Mouse (Mus musculus) lung, adult 2 months (tissue): ENCODE measurements around the gene Hist2h3c1.

Experiments used
- CTCF ChIP-seq: fragments of 200-500 bp; IDR thresholded peaks from 2 replicates; pipeline ENCODE4 v1.5.1; 2011; ENCODE audit warnings: mild to moderate bottlenecking, low read length, control low read depth; ENCODE audit not compliant: insufficient read depth
- POLR2A ChIP-seq: fragments of 200-500 bp; IDR thresholded peaks from 2 replicates; pipeline ENCODE4 v1.6.1; 2011; ENCODE audit warnings: low read depth, mild to moderate bottlenecking, control low read depth, low read length, borderline replicate concordance; ENCODE audit errors: extremely low read depth

DNA sequence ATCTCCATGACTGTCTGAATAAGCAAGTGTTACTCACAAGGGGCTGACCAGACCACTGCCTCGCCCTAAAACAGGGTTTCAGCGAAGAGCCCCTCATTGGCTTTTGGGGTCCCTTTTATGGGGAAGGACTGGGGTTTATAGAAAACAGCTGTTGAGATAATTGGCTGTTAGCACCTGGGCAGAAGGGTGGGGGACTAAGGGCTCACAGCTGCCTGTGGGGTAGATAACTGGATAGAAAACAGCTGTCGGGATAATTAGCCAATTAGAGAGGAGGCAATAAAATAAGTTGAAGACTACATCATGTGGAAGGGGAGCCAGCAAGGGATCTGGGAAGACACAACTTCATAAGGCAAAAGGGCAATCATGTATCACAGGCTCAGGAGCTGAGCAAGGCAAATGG lies 4.4 kb downstream of the Hist2h3c1 start:
- no peak for TF ChIP-seq POLR2A
- no peak for TF ChIP-seq CTCF
